Mouse (Mus musculus): Measurements from ENCODE around the gene Tmc8.
A peak's percentile ranks its signal among the peaks of the same experiment; 100 is the strongest.
"Not testable (repeated sequence)": the region's sequence is repeated elsewhere in the genome, so short reads cannot be mapped to it uniquely, and the experiment has no call there.

Tmc8 gene

GRCm38 (mm10) chr11:117774925-117775324, 7.0 kb upstream of the Tmc8 start:
- no peak for DNase-seq

GRCm38 (mm10) chr11:117775540-117775939, 6.3 kb upstream of the Tmc8 start:
- no peak for DNase-seq

- no peak for DNase-seq
Measured at GRCm38 (mm10) chr11:117776085-117776792, 5.6 kb upstream of the Tmc8 start.

GRCm38 (mm10) chr11:117777111-117777510, 4.8 kb upstream of the Tmc8 start:
- no peak for DNase-seq

- no peak for DNase-seq
Measured at GRCm38 (mm10) chr11:117778031-117778430, 3.8 kb upstream of the Tmc8 start.

GRCm38 (mm10) chr11:117778851-117779433, 2.9 kb upstream of the Tmc8 start:
- DNase-seq, result peak; percentile 78

GRCm38 (mm10) chr11:117779434-117780198, 2.3 kb upstream of the Tmc8 start:
- peak; percentile 80 for DNase-seq

- DNase-seq, result no peak
Measured at GRCm38 (mm10) chr11:117780199-117780515, 1.7 kb upstream of the Tmc8 start.

- DNase-seq, result peak; percentile 95
Measured at GRCm38 (mm10) chr11:117780582-117781111, 1.2 kb upstream of the Tmc8 start.

- peak; percentile 66 for DNase-seq
Measured at GRCm38 (mm10) chr11:117781199-117781821, 566 bp upstream of the Tmc8 start.

GRCm38 (mm10) chr11:117782705-117783034, 794 bp downstream of the Tmc8 start:
- DNase-seq, result no peak

GRCm38 (mm10) chr11:117783089-117783488, 1.2 kb downstream of the Tmc8 start:
- peak; percentile 90 for DNase-seq

GRCm38 (mm10) chr11:117783683-117784309, 1.9 kb downstream of the Tmc8 start:
- peak; percentile 91 for DNase-seq

GRCm38 (mm10) chr11:117786294-117786693, 4.4 kb downstream of the Tmc8 start:
- DNase-seq, result peak; percentile 79

- not testable (repeated sequence) for DNase-seq
Measured at GRCm38 (mm10) chr11:117788481-117788880, 6.6 kb downstream of the Tmc8 start.

- peak; percentile 86 for DNase-seq
Measured at GRCm38 (mm10) chr11:117790286-117790685, 8.4 kb downstream of the Tmc8 start.

GRCm38 (mm10) chr11:117790703-117791440, 9.0 kb downstream of the Tmc8 start:
- DNase-seq, result peak; percentile 80

- no peak for DNase-seq
Measured at GRCm38 (mm10) chr11:117791441-117791761, 9.5 kb downstream of the Tmc8 start.

GRCm38 (mm10) chr11:117792281-117792888, 10.5 kb downstream of the Tmc8 start:
- peak; percentile 96 for DNase-seq

- no peak for DNase-seq
Measured at GRCm38 (mm10) chr11:117794035-117794551, 12.2 kb downstream of the Tmc8 start.

GRCm38 (mm10) chr11:117796954-117797353, 15.1 kb downstream of the Tmc8 start:
- DNase-seq, result peak; percentile 39

Measured in liver (tissue).